Comparison of ENCODE assay signal across 18 mouse cellular contexts in the genomic region with DNA sequence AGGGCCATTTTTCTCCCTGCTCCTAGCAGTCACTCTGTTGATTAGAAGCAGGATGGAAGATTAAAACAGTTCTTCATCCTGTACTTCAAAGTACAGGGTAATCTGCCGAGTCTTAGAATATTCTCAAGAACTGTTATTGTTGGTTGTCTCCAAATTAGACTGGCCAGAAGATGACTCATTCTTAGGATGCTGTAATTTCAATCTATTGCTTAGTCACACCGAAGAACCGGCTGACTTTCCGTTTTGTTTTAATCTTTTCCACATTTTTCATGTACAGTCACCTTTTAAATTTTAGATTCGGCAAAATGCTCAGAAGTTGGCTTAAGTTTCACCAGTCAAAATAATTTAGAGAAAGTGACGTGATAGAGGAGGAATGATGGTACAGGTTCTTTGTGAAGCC.
"Had no signal": no experiment of that assay in that cellular context is flagged by ENCODE, and none has a peak within 500 bp of the region (broad histone marks: within the 10 kb centered on the region; RNA-seq: fewer than 3 reads in every experiment).

No protein-coding gene starts in this region.

- H3K27ac ChIP-seq: kidney, embryonic 15.5 days; left cerebral cortex, adult 2 months; liver, embryonic 14.5 days; lung, embryonic 15.5 days; midbrain, embryonic 10.5 days; midbrain, embryonic 13.5 days; stomach, postnatal 0 days had no signal

- H3K9ac ChIP-seq: kidney, embryonic 15.5 days; liver, embryonic 14.5 days; liver, postnatal 0 days; lung, embryonic 15.5 days; midbrain, embryonic 13.5 days had no signal

- DNase-seq: kidney, postnatal 10 days; kidney, postnatal 36 days; layer of hippocampus, postnatal 36 days; liver, postnatal 0 days; lung, postnatal 10 days; lung, postnatal 36 days; right cerebral cortex, postnatal 4 days; thymus, postnatal 25 days had no signal

- H3K4me2 ChIP-seq: kidney, embryonic 15.5 days; liver, embryonic 11.5 days; lung, embryonic 15.5 days; midbrain, embryonic 13.5 days had no signal

- H3K9me3 ChIP-seq: kidney, embryonic 15.5 days; lung, embryonic 15.5 days; megakaryocyte, embryonic 14.5 days; midbrain, embryonic 10.5 days; midbrain, embryonic 13.5 days had no signal

- H3K4me3 ChIP-seq: kidney, embryonic 15.5 days; left cerebral cortex, adult 2 months; lung, embryonic 15.5 days; megakaryocyte, embryonic 14.5 days; midbrain, embryonic 10.5 days; midbrain, embryonic 13.5 days had no signal

- H3K27me3 ChIP-seq: kidney, embryonic 15.5 days; lung, embryonic 15.5 days; megakaryocyte, embryonic 14.5 days; midbrain, embryonic 13.5 days had no signal

- H3K4me1 ChIP-seq: kidney, embryonic 15.5 days; lung, embryonic 15.5 days; megakaryocyte, embryonic 14.5 days; midbrain, embryonic 10.5 days; midbrain, embryonic 13.5 days had no signal

- ATAC-seq: liver, postnatal 0 days; midbrain, embryonic 13.5 days; midbrain, embryonic 16.5 days had no signal

- H3K36me3 ChIP-seq: lung, embryonic 15.5 days; midbrain, embryonic 10.5 days; midbrain, embryonic 13.5 days had no signal
